Mouse (Mus musculus): ENCODE results near the gene Kctd15.
A peak's percentile ranks its signal among the peaks of the same experiment; 100 is the strongest.

Gene Kctd15

DNA sequence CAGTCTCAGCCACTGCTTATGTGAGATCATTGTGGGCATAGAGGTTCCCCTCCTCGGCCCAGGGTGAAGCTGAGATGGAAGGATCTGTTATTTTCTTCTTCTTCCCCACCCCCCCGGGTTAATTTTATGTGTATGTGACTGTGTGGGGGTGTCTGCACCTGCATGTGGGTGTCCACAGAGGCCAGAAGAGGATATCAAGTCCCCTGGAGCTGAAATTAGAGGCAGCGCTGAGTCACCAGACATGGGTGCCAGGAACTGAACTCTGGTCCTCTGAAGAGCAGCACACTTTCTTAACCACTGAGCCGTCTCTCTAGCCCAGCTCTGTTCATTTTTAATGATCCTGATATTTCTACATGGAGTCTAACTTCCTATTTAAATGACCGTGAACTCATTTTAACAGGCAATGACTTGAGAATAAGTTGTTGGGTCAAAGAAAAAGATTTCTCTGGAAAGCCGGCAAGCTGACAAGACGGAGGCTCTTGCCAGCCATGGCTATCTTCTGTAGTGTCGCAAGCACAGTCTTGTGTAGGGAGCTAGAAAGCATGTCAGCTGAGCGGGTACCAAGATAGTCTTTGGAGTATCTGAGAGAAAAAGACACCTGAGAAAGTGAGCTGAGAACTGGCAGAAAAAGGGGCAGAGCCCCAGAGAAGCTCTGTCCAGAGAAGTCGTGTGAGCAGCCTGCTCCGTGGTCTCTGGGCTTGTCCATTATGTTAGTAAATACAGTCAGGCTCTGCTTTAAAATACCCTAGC, 38.2 kb downstream of the Kctd15 start:
- DNase-seq = no peak

- no peak for DNase-seq
These were observed 40.3 kb downstream of the Kctd15 start for GRCm38 (mm10) chr7:34616275-34616674.

DNA sequence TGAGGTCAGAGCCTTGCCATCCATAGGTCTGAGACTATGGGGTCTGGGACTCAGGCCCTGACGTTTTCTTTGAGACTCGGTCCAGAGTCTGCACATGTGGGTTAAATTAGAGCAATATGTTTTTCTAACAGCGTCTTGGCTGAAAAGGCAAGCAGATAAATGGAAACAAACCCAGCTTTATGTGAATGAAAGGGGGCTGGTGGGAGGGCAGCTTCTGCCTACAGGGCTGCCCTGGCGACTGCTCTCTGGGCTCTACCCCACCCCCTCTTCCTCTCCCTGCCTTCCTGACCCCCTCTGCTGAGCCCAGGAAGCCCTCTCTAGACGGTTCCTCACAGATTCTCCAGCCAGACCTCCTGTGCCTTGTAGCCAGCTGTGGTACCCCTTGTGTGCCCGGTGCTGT, 46.1 kb downstream of the Kctd15 start:
- DNase-seq = no peak

DNA sequence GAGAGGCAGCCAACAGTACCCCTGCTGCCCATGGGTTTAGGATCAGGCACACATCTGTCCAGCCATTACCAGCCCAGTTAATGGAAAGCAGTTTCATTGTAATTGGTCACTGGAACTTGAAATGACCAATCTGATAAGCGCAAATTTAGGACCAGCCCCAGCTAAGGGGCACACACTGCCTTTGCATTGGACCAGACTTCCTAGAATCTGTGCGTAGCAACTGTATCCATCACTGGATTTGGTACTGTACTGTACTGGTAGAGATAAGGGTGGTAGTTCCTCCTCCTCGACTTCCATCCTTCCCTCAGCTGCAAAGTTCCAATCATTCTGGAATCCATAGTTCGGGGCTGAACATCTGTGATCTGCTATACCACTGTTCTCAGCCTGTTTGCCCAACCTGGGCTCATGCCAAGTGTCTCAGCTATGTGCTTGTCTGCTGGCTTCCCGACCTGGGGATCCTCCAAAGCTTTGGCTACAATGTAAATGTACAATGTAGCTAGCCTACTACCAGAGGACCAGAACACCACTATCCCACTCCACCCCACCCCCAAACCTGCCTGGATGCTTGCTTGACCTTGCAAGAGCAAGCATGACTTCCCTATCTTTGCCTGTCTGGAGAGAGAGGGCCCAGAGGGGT, 49.1 kb downstream of the Kctd15 start:
- DNase-seq = no peak

GRCm38 (mm10) chr7:34606729-34607128, 49.8 kb downstream of the Kctd15 start:
- no peak for DNase-seq

DNA sequence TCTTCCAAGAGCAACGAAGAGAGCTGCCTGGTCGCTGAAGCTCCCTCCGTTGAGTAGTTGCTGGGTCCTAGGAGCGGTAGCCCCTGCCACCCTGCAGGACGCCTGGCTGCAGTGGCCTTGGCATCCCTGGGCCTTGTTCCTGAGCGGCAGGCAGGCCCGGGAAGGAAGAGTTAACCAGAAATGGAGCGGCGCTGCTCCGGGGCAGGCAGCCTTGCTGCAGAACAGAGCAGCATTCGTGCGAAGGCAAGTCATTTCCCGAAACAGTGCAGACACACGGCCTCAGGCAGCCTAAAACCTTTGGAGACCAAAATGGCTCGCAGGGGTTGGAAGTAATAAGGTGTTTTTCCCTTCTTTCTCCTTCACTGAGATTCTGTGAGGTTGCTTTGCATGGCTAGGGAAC, 50.5 kb downstream of the Kctd15 start:
- no peak for DNase-seq

DNA sequence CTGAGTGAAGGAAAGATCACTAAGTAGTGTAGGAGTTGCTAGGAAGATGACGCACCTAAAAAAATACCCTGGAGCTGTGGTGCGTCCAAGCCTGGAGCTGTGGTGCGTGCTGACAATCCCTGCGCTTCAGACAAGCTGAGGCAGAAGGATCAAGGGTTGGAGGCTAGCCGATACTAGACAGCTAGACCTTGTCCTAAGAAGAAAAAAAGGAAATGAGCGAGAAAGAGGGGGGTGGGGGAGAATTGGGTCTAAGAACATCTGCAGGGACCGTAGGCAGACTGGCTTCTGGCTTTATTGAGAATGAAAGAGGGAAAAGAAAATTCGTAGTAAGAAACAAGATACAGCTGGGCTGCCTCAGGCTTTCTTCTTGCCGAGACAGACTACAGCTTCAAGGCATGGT, 58.0 kb downstream of the Kctd15 start:
- DNase-seq = no peak

DNA sequence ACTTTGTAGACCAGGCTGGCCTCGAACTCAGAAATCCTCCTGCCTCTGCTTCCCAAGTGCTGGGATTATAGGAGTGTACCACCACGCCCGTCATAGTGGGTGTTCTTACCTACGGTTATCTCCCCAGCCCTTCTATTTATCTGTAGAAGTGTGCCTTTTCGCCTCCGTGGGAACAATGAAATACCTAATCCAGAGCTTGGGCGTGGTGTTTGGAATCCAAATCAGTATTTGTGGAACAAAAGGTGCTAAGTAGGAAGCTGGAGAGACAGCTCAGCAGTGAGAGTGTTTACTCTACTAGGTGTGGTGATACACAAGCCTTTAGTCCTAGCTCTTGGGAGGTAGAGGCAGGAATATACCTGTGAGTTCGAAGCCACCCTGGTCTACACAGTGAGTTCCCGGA, 58.5 kb downstream of the Kctd15 start:
- no peak for DNase-seq

DNA sequence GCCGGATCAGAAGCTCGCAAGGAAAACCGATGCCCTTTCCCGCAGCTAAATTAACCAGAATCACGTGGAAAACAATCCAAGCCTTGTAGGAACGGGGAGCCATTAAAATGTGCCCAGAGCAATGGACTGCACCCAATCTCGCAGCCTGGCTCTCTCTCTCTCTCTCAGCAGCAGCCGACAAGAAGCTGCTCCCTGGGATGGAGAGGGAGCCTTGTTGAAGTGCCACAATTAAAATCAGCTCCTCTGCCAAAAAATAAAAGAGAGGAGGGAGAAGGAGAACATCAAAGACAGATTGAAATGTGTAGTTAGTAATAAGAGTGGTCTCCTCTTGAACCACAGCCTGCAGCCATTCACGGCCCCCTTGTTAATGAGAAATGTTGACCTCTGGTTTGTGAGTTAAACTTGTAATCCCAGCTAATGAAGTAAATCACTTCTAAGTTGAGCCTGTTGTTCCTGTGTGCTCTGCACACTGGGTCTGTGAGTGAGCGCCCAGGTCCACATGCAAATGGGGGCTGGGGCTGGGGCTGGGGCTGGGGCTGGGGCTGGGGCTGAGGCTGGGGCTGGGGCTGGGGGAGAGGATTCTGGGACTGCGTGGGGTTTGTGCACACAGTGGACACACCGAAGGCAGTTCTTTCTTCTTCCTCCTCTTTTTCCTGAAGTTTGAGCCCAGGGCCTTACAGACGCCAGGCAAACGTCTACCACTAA, 59.8 kb downstream of the Kctd15 start:
- peak; percentile 43 for DNase-seq

- no peak for DNase-seq
These were observed 61.3 kb downstream of the Kctd15 start for GRCm38 (mm10) chr7:34595307-34595565.

GRCm38 (mm10) chr7:34594501-34595306, 61.8 kb downstream of the Kctd15 start:
- DNase-seq = peak; percentile 57

GRCm38 (mm10) chr7:34590711-34591110, 65.8 kb downstream of the Kctd15 start:
- no peak for DNase-seq

Measured in kidney, adult 11 months (tissue).